Mouse (Mus musculus) spleen, postnatal 36 days (tissue): ENCODE measurements around the gene Gm28729.
"Not testable (repeated sequence)": the region's sequence is repeated elsewhere in the genome, so short reads cannot be mapped to it uniquely, and the experiment has no call there.

Experiments used
- DNase-seq, 2 experiments: peaks; one replicate each; pipeline ENCODE4 v3.0.0; 2022; ENCODE audit warnings: low spot score in 2 of 2, mixed read lengths in 1 of 2

The Gm28729 gene

GRCm38 (mm10) chr9:96524972-96525506 lies at the start of gene Gm28729:
TSS of gene Gm28729 (minus strand) at chr9:96525264.
- no peak for DNase-seq

DNA sequence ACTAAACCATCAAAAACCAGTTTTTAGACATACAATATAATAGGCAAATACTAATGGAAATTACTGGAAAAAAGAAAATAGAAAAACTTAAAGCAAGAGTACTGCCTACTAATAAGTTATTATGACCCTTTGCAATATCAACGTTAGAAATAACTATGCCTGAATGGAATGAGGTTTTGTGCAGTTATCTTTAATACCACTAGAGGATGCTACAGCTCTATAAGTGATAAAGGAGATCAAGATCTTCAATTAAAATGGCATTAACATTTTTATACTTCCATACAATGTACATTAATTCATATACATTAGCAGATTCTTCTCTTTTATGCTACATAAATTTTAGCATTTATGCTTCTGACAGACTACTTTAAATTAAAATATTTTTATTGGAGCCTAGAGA lies 48.2 kb upstream of the Gm28729 start:
- no peak for DNase-seq

DNA sequence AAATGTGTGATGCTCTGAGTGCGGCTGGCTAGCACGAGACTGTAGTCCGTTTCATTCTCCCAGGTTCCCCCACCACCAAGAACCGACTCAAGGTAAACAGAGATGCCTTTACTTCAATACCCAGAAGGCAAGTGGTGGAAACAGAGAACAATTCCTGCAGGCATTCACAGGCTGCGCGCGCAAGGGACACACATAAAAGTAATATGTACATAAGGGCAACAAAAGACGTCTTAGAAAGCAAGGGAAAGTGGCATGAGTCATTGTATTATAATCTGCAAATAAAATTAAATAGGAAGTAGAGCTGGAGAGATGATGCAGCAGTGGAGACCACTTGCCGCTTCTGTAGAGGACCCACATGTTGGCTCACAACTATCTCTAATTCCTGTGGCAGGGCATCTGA lies 47.7 kb upstream of the Gm28729 start:
- DNase-seq: no peak

DNA sequence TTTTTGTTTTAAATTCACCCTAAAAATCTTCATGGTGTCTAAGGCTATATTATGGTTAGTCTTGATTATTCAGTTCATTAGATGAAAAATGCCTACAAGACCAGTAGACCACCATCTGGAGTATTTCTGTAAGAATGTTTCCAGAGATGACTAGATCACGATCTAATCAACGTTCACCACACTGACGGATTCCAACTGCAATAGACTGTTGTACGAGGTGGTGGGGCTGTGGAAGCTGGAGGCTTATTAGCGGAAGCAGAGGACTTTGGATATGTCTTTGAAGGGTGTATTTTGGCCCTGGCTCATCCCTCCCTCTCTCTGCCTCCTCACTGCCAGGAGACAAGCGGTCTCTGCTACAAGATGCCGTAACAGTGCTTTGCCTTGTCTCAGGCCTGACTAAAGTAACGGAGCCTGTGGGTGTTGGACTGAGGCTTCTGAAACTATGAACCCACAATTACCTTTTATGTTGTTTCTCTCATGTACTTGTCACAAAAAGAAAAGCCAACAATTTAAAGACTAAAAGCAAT lies 41.5 kb upstream of the Gm28729 start:
- no peak for DNase-seq

- no peak for DNase-seq
These were observed 38.4 kb upstream of the Gm28729 start for GRCm38 (mm10) chr9:96563501-96563900.

- DNase-seq: no peak
These were observed 34.1 kb upstream of the Gm28729 start for GRCm38 (mm10) chr9:96559148-96559547.

DNA sequence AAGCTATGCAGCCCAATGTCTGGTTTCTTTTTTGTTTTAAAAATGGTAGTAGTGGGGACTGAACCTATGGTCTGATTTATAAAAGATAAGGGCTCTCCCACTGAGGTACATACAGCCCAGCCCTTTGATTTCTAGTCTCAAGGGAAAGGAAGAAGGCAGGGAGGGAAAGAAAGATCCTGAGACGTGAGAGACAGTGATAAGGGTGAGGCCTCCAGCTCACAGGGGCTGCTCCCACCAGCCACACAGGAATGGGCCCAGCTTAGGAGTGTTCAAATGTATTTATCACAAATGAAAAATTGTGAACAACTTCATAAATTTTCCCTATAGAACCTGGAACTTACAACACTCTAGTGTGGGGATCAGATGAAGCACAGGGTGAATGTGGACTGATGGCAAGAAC lies 33.5 kb upstream of the Gm28729 start:
- no peak for DNase-seq

GRCm38 (mm10) chr9:96554095-96554494 lies 29.0 kb upstream of the Gm28729 start:
- no peak for DNase-seq

- DNase-seq: no peak
These were observed 20.3 kb upstream of the Gm28729 start for GRCm38 (mm10) chr9:96545410-96545809.

GRCm38 (mm10) chr9:96543643-96544640 lies 18.9 kb upstream of the Gm28729 start:
- DNase-seq: peak; percentile 58 to 65

DNA sequence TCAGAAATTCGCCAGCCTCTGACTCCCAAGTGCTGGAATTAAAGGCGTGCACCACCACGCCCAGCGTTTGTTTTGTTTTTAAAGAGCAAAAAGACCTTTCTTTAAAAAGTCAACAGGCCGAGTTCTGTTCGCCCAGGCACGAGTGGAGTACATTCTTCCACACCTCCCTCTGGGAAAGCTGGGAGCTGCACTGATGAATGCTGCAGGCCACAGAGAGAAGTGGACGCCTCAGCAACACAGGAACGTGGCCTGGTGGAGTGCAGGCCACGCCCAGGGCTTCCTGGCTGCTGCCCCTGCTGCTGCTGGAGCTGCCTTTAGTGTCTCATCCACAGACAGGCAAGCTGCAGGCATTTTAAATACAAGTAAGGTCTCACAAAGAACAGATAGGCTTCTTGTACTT lies 13.9 kb upstream of the Gm28729 start:
- no peak for DNase-seq

DNA sequence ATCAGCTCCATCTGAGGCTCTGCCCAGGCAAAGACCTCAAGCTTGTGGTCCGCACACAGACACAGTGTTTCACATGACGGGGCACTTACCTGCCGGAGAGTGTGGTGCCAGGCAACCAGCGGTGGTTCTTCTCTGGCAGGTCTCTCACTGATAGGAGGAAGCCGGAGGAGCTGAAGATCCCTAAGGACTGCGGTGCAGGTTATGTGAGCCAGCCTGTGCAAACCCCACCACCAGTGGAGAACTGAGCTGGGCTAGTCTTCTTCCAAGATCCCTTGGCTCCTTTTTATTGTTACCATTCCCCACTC lies 12.5 kb upstream of the Gm28729 start:
- no peak for DNase-seq

- DNase-seq: no peak
These were observed 12.0 kb upstream of the Gm28729 start for GRCm38 (mm10) chr9:96536895-96537614.

DNA sequence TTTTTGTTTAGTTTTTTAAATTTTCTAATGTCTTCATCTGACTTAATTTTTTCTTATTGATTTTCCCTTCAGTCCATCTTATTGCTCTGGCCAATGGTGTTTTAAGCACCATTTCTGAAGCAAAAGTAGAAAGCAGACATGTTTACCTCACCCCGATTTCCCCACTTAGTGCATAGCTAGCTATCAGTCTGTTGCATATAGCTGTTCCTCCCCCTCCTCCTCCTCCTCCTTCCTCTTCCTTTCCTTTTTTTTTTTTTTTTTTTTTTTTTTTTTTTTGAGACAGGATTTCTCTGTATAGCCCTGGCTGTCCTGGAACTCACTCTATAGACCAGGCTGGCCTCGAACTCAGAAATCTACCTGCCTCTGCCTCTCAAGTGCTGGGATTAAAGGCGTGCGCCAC lies 11.0 kb upstream of the Gm28729 start:
- DNase-seq: not testable (repeated sequence)

- no peak for DNase-seq
These were observed 10.4 kb upstream of the Gm28729 start for GRCm38 (mm10) chr9:96535431-96535830.

DNA sequence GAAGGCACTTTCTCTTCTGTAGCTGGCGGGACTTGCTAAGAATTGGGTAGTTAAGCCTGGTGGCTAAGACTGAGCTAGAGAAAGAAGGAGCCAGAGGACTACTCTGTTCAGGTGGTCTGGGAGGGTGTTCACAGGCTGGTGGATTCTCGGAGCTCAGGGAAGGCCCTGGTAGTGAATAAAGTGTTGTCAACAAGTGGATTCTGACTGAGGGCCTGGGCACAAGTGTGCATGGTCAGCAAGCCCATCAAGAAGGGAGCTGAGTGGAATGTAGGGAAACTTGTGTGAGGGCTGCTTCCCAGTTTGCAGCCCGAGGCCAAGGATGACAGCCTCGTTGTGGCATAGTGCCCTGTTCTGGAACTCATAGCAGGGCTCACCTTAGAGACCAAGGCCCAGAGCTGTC lies 9.2 kb upstream of the Gm28729 start:
- no peak for DNase-seq

- no peak for DNase-seq
These were observed 8.4 kb upstream of the Gm28729 start for GRCm38 (mm10) chr9:96533476-96533875.

DNA sequence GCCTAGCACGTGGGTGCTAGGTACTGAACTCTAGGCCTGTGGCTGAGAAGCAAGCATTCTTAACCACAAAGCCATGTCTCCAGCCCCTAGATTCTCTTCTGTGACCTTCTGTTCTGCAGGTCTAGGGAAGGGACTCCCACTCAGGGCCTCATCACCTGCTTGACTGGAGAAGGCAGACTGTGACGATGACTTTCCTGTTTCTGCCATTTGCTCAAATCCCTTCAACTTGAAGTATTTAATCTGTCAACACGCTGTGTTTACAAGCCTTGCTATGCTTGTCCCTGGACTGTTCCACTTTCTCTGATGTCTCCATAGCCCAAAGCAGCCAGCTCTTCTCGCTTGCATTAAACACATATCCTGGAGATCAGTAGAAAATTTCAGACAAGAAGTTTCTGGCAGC lies 7.5 kb upstream of the Gm28729 start:
- no peak for DNase-seq

GRCm38 (mm10) chr9:96530674-96531081 lies 5.6 kb upstream of the Gm28729 start:
- peak; percentile 7 to 23 for DNase-seq

- DNase-seq: no peak
These were observed 5.1 kb upstream of the Gm28729 start for GRCm38 (mm10) chr9:96529961-96530673.

DNA sequence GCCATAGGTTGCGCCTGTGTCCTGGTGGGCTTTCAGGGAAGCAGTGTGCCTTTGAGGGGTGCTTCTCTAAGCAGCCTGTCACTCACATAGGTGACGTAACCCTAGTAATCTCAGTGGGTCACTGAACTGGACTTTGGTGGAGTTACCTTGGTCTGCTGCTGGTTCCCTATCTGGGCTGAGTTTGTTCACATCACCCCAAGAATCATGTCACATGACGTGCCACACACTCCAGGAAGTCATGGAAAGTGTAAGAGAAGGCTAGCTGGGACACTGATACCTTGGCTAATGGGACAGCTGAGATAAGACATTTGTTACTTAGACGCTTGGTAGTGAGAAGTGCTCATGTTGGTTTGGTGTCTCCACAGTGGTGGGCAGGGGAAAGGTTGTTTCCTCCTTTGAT lies 947 bp upstream of the Gm28729 start:
- no peak for DNase-seq

DNA sequence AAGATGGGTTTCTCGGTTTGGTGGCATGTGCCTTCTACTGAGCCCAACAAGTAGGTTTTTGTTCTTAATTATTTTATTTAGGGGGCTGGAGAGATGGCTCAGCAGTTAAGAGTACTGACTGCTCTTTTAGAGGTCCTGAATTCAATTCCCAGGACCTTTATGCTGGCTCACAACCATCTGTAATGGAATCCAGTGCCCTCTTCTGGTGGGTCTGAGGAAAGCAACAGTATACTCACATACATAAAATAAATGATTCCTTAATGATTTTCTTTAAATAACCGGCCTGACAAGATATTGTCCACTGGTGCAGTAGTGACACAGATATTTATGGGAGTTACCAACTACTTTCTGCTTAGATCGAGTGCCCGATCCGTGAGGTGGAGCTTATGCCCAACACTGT lies 1.9 kb downstream of the Gm28729 start:
- DNase-seq: no peak
